Mouse (Mus musculus) spleen, adult 2 months (tissue): ENCODE measurements around the gene Tmem263. TPM values are rescaled to one million over a fixed set of nuclear protein-coding genes. Genes with fewer than 3 reads are reported as not detected.

Experiments used
- DNase-seq, 2 experiments: peaks; one replicate each; pipeline versions ENCODE4 v3.0.0 to v3.0.0-alpha.2; 2012 to 2021; ENCODE audit warnings: low spot score in 2 of 2, low read depth in 1 of 2
- H3K27ac ChIP-seq: fragments of 200-500 bp; 2 replicates; pipeline ENCODE4 v1.5.1; 2012; ENCODE audit warnings: low read length, inconsistent platforms; ENCODE audit not compliant: insufficient read depth
- H3K27me3 ChIP-seq: fragments of 200-500 bp; 2 replicates; pipeline ENCODE4 v1.6.1; 2012; ENCODE audit warnings: mild to moderate bottlenecking, moderate library complexity, low read length, inconsistent platforms; ENCODE audit not compliant: control insufficient read depth, insufficient read depth
- H3K36me3 ChIP-seq: fragments of 200-500 bp; 2 replicates; pipeline ENCODE4 v1.6.1; 2012; ENCODE audit warnings: mild to moderate bottlenecking, low read length, inconsistent platforms; ENCODE audit not compliant: control insufficient read depth, insufficient read depth
- H3K4me1 ChIP-seq: fragments of 200-500 bp; 2 replicates; pipeline ENCODE4 v1.6.1; 2011; ENCODE audit warnings: inconsistent platforms; ENCODE audit not compliant: control insufficient read depth, insufficient read depth, insufficient read length
- H3K4me3 ChIP-seq: fragments of 200-500 bp; 2 replicates; pipeline ENCODE4 v1.5.1; 2011; ENCODE audit warnings: mild to moderate bottlenecking, inconsistent platforms; ENCODE audit not compliant: insufficient read depth, insufficient read length; ENCODE audit errors: extremely low read depth
- CTCF ChIP-seq: fragments of 200-500 bp; IDR thresholded peaks from 2 replicates; pipeline ENCODE4 v1.5.1; 2011; ENCODE audit warnings: mild to moderate bottlenecking, inconsistent platforms; ENCODE audit not compliant: insufficient read depth, insufficient read length, insufficient replicate concordance; ENCODE audit errors: extremely low read depth
- POLR2A ChIP-seq: fragments of 200-500 bp; IDR thresholded peaks from 2 replicates; pipeline ENCODE4 v1.6.1; 2011; ENCODE audit warnings: low read depth, low read length, inconsistent platforms
- WGBS: fragments of 180-500 bp; shearing (Covaris S2); methylation state at CpG from one replicate; pipeline ENCODE4 v1.1.7; 2018; 5-methylcytosine and 5-hydroxymethylcytosine counted together
- polyA plus RNA-seq: library from polyadenylated mRNA; depleted of rRNA; stranded (reverse); fragments of >200 nt; gene quantifications from 2 replicates; pipeline ENCODE4 v1.2.3, GENCODE M21; 2012

Gene Tmem263
- polyA plus RNA-seq, 1 experiment: 2.4 TPM

DNA sequence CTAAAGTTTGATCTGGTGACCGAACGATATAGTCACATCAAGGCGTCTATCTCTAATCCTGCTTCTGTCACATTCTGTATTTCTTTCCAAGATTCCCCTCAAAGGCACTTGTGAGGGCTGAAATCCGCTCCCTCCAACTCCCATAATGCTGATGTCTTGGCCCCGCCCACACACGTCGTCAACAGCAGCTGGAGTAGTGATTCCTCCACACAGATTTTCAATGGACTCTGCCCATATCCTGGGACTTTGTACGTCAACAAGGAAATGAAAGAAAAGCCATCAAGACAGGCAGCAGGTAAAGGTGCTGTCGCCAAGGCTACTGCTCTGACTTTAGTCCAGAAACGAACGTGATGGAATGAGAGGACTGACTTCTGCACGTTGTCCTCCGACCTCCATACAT lies 22.8 kb downstream of the Tmem263 start:
- Histone ChIP-seq H3K36me3 (peaks cover 5% of the 10 kb centered on the region), H3K27ac (no peak overlapping the region), H3K4me3 (no peak overlapping the region), H3K27me3 (no peaks in the 10 kb centered on the region), H3K4me1 (peaks cover 6% of the 10 kb centered on the region; the same call in 1 of the 2 replicates)
- 91% methylated on average over 13 of the region's 13 CpGs for WGBS
- TF ChIP-seq POLR2A: no peak
- TF ChIP-seq CTCF: no peak
- no peak for DNase-seq

DNA sequence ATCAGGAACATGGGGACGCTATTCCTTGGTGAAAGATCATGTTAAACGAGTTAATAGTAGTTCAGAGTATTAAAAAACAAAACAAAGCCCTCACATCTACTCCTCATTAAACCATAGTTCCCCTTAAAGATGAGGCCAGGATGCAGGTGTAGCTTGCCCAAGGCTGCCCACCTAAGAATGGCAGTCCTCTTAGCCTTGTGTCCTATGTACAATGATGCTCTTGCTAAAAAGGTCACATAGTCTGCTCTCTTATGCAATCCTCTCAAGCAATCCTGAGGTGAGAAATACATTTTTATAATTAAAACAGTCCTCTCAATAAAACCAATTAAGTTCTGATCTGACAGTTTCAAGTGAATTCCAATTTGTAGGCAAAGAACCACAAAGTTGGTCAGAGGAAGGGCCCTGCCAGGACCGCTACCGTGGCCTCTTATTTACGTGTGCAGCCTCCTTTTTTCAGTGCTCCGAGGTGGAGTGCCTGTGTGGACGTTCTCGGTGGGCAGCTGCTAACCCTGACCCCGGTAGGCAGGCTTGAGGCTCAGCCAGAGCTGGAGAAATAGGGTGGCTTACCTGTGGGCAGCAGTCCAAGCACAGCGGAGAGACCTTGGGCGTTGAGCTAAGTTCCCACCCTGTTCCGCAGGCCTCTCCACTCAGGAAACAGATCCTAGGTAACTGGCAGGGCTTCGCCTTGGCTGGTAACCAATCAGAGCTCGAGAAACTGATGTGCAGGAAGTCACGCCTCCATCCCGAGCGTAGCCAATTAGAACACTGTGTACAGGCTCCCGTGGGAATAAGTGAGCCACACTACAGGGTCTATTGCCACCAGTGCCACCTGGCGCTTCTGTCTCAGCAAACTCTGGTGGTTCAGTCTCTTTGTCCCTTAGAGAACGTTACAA lies 25.2 kb downstream of the Tmem263 start, which contains the start of gene Mterf2:
TSS of gene Mterf2 (minus strand) at position 633 of the 893 bp plus-strand sequence.
- TF ChIP-seq POLR2A (no peak), CTCF (peak; percentile 10; the same call in 1 of the 2 replicates)
- peak within 1 kb of the TSS; percentile 86 for H3K27ac ChIP-seq
- H3K27me3 ChIP-seq: no peaks in the 10 kb centered on the region
- H3K4me1 ChIP-seq: peaks cover 6% of the 10 kb centered on the region; the same call in 1 of the 2 replicates
- 8% methylated on average over 20 of the region's 20 CpGs for WGBS
- H3K36me3 ChIP-seq: peaks cover under 1% of the 10 kb centered on the region
- peak within 1 kb of the TSS; percentile 77 for H3K4me3 ChIP-seq
- DNase-seq: peak; percentile 92 to 97

GRCm38 (mm10) chr10:85128453-85128852 lies 26.0 kb downstream of the Tmem263 start:
- WGBS: 5% methylated on average over 7 of the region's 7 CpGs
- H3K27me3 ChIP-seq: no peaks in the 10 kb centered on the region
- peaks cover 6% of the 10 kb centered on the region; the same call in 1 of the 2 replicates for H3K4me1 ChIP-seq
- no peak overlapping the region for H3K4me3 ChIP-seq
- H3K36me3 ChIP-seq: peaks cover 4% of the 10 kb centered on the region
- TF ChIP-seq CTCF (no peak), POLR2A (no peak)
- DNase-seq: peak; percentile 52 to 68
- peak overlapping the region; percentile 17; the same call in 1 of the 2 replicates for H3K27ac ChIP-seq

DNA sequence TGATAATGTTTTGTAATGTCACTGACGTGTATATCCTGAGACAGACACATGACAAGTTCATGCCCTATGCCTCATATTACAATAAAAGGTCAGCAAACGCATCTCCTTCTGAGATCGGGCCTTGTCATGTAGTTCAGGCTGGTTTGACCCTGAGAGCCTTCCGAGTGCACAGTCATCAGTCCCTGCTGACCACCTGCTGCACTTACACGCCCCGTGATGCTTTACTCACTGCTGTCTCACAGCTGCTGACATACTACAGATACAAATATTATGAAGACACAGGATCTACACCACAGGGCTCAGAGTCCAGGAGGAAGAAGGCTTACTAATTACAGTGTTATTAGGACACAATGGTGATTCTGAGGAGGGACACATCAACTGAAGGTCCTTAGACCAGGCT lies 34.1 kb downstream of the Tmem263 start:
- no peak for TF ChIP-seq POLR2A
- no peak for TF ChIP-seq CTCF
- Histone ChIP-seq H3K27ac (no peak overlapping the region), H3K4me3 (no peak overlapping the region), H3K27me3 (no peaks in the 10 kb centered on the region), H3K4me1 (no peaks in the 10 kb centered on the region), H3K36me3 (peaks cover 10% of the 10 kb centered on the region)
- 94% methylated on average over 6 of the region's 6 CpGs for WGBS
- DNase-seq: no peak

DNA sequence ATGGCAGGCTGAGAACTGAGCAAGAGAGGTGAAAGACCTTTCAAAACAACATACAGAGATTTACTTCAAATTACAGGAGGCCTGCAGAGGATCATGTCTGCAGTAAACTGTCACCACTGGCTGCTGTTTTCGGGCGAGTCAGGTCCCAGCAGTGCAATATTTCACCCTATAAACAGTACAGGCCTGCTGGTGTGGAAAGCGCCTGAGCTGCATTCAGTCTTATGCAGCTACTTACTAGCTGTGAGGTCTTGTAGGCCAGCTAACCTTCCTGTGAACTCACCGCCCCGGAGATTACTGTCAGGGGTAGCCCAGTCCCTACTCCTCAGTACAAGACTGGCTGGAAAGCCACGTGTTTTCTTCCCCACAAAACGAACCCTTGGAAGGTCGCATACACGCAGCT lies 39.0 kb downstream of the Tmem263 start:
- no peaks in the 10 kb centered on the region for H3K27me3 ChIP-seq
- H3K36me3 ChIP-seq: peaks cover 19% of the 10 kb centered on the region
- H3K4me3 ChIP-seq: no peak overlapping the region
- no peak for DNase-seq
- no peaks in the 10 kb centered on the region for H3K4me1 ChIP-seq
- H3K27ac ChIP-seq: no peak overlapping the region
- TF ChIP-seq POLR2A: no peak
- TF ChIP-seq CTCF: no peak
- WGBS: 90% methylated on average over 9 of the region's 9 CpGs

DNA sequence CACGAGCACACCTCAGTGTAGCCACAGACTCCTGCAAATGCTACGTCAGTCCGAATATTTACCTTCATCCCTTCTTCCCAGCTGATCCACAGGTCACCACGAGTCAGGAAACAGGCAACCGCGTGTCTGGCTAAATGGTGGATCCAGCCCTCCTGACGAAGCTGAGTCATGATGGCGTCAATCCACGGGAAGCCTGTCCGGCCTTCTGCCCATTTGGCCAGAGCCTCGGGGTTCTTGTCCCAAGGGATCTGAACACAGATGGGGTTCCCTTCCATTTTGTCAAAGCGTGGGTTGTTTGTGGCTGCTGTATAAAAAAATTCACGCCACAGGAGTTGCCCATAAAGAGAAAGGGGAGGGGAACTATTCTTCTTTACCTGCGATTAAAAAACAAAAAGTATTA lies 43.9 kb downstream of the Tmem263 start:
- TF ChIP-seq POLR2A (no peak), CTCF (no peak)
- H3K4me3 ChIP-seq: no peak overlapping the region
- H3K36me3 ChIP-seq: peaks cover 24% of the 10 kb centered on the region
- H3K4me1 ChIP-seq: no peaks in the 10 kb centered on the region
- no peak for DNase-seq
- WGBS: 92% methylated on average over 14 of the region's 14 CpGs
- no peak overlapping the region for H3K27ac ChIP-seq
- H3K27me3 ChIP-seq: no peaks in the 10 kb centered on the region

GRCm38 (mm10) chr10:85149226-85149625 lies 46.8 kb downstream of the Tmem263 start:
- no peak for DNase-seq
- Histone ChIP-seq H3K36me3 (peaks cover 13% of the 10 kb centered on the region), H3K27ac (no peak overlapping the region), H3K4me3 (no peak overlapping the region), H3K4me1 (no peaks in the 10 kb centered on the region), H3K27me3 (no peaks in the 10 kb centered on the region)
- 82% methylated on average over 5 of the region's 5 CpGs for WGBS
- TF ChIP-seq CTCF: no peak
- no peak for TF ChIP-seq POLR2A
